Mouse (Mus musculus): Measurements from ENCODE around the gene Plxdc1. TPM values are rescaled to one million over a fixed set of nuclear protein-coding genes. Genes with fewer than 3 reads are reported as not detected.

Gene Plxdc1
- 10 to 100 TPM in 1 of 2 experiments, 1 to 10 TPM in 1; 3.7 to 17.8 TPM for polyA plus RNA-seq (2017; shearing (Covaris generic))

DNA sequence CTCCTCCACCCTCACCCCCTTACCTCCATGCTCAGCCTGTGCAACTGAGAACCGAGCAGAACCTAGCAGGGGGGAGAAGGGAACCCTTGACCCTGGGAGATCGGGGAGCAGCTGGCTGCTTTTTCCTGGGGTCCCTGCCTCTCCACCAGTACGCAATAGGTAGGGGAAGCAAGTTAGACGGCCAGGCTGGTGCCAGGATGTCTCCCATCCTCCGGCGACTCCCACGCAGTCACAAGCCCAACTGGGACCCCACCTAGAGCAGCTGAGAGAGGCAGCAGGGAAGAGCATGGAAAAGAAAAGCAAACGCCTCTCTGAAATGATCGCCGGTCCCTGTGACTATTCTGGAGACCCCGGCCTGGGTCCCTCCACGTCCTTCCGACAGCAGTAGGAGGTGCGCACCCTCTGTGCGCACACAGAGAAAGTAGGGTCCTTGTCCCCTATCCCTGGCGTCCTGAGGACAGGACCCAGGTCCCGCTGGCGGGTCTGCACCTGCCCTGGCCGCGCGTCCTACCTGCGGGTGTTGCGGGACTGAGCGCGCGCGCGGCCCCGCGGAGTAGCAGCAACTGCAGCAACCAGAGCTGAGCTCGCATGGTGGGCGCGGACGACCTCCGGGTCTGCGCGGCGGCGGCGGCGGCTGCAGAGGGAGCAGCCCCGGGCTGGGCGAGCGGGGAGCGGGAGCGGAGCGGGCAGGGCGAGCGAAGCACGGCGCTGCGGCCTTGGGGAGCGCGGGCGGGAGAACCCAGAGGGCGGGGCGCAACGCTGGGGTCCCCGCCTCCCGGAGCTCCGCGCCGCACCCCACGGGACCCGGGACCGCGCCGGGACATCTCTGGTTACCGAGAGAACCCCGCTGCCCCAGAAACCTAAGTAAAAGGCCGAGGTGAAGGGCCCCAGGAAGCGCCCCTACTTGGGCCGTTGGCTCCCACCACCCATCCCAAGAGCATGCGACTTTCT lies at the start of gene Plxdc1:
Gene Plxdc1 (minus strand): TSS at position 718 of the 951 bp plus-strand sequence.

DNA sequence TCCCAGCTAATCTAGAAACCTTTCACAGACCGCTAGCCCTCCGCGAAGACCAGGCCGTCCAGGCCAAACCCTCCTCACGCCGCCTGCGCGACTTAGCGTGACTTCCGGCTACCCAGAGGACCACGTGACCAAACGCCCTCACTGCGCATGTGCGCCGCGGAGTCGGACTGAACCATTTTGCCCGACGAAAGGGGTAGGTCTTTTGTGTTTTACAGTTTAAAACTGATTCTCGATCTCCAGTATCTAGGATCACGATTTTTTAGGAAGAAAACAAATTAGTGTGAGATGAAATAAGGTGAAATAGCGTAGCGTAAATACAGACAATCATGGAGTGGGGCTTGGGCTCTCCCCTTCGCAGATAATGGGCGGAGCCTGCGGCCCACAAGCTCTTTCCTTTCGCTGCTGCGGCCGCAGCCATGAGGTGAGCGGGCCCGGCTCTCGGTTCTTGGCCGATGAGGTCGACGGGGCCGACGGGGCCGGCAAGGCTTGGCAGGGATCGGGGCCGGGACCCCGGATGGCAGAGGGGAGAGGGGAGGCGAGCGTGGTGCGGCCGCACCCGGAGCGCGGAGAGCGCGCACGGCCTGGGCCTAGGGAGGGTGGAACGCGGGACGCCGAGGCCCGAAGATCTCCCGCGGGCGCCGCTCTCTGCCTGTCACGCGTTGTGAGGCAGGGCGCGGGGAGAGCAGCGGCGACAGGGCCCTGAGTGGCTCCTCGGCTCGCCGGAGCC lies 40.5 kb upstream of the Plxdc1 start, which contains the start of gene Rpl19:
Gene Rpl19 (plus strand): TSS at position 141 of the 727 bp plus-strand sequence.

GRCm38 (mm10) chr11:98022555-98023371 lies 36.5 kb upstream of the Plxdc1 start, which contains the start of gene Cacnb1:
Gene Cacnb1, minus strand, starts transcription at chr11:98023034.

GRCm38 (mm10) chr11:97995564-97996288 lies 9.5 kb upstream of the Plxdc1 start, which contains the start of gene Arl5c:
Gene Arl5c, minus strand, starts transcription at chr11:97996181.

DNA sequence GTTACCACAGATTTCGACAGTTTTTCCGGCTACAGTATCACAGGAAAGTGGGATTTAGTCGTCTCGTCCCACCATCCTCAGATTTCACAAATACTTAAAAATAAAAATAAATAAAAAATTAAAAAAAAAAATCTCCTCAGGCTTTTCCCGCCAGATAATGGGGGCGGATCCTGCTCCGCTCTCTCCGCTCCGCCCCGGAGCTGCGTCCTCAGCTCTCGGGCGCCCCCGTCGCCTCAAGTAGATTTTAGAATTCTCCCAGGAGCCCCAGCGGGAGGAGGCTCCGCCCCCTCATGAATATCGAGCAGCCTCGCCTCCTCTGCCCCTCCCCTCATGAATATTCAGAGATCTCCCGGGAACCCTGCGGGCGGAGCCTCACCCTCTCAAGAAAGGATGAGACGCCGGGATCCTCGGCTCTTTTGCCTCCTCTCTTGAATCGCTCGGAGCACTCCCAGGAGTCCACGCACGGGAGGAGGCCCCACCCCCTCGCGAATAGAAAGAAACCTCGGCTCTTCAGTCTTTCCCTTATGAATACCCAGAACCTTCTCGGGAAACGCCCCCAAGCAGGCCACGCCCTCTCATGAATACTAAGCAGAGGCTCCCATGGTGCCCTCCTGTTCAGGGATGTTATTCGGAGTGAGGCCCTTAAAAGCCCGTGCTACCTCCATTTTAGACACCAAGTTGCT lies 102.2 kb downstream of the Plxdc1 start, which contains the start of gene Fbxo47:
Gene Fbxo47 (minus strand): TSS at position 237 of the 683 bp plus-strand sequence.

Other genes starting within 250 kb of the Plxdc1 start
- gene Pip4k2b, start 241.7 kb downstream of the Plxdc1 start, polyA plus RNA-seq (2017; shearing (Covaris generic)) = 1 to 10 TPM; 1.5 to 4.1 TPM
- gene Cwc25, start 219.9 kb downstream of the Plxdc1 start, polyA plus RNA-seq (2017; shearing (Covaris generic)) = 10 to 100 TPM; 16.0 to 24.9 TPM
- gene 1700001P01Rik, start 210.5 kb downstream of the Plxdc1 start, polyA plus RNA-seq (2017; shearing (Covaris generic)) = not detected
- gene Rpl23, start 204.0 kb downstream of the Plxdc1 start, polyA plus RNA-seq (2017; shearing (Covaris generic)) = 100 to 1,000 TPM; 356 to 584 TPM
- 100 to 1,000 TPM; 135 to 219 TPM for gene Lasp1, start 187.4 kb downstream of the Plxdc1 start, polyA plus RNA-seq (2017; shearing (Covaris generic))
- 1 to 10 TPM; 1.4 TPM for gene B230217C12Rik, start 145.7 kb downstream of the Plxdc1 start, polyA plus RNA-seq (2017; shearing (Covaris generic))
- under 1 TPM; 0.61 to 0.85 TPM for gene Fbxo47, start 102.3 kb downstream of the Plxdc1 start, polyA plus RNA-seq (2017; shearing (Covaris generic))
- gene Arl5c, start 9.7 kb upstream of the Plxdc1 start, polyA plus RNA-seq (2017; shearing (Covaris generic)) = 100 to 1,000 TPM in 1 of 2 experiments, 10 to 100 TPM in 1; 79.5 to 139 TPM
- 10 to 100 TPM in 1 of 2 experiments, 1 to 10 TPM in 1; 9.8 to 19.5 TPM for gene Cacnb1, start 36.6 kb upstream of the Plxdc1 start, polyA plus RNA-seq (2017; shearing (Covaris generic))
- 1,000 to 10,000 TPM; 1,409 to 2,156 TPM for gene Rpl19, start 40.3 kb upstream of the Plxdc1 start, polyA plus RNA-seq (2017; shearing (Covaris generic))
- under 1 TPM; 0.10 to 0.18 TPM for gene Stac2, start 67.0 kb upstream of the Plxdc1 start, polyA plus RNA-seq (2017; shearing (Covaris generic))
- 10 to 100 TPM; 30.8 to 41.5 TPM for gene Fbxl20, start 164.0 kb upstream of the Plxdc1 start, polyA plus RNA-seq (2017; shearing (Covaris generic))
- 10 to 100 TPM; 31.7 to 44.3 TPM for gene Med1, start 206.8 kb upstream of the Plxdc1 start, polyA plus RNA-seq (2017; shearing (Covaris generic))
- 10 to 100 TPM; 16.4 to 18.7 TPM for gene Cdk12, start 216.6 kb upstream of the Plxdc1 start, polyA plus RNA-seq (2017; shearing (Covaris generic))